Mouse (Mus musculus): Measurements from ENCODE around the gene Fam131c.

The Fam131c gene

GRCm38 (mm10) chr4:141367997-141368791 lies at the start of gene Fam131c:
Gene Fam131c (plus strand): TSS chr4:141368220.
- no peak for DNase-seq (ENCODE audit: extremely low read depth, low read depth, low spot score)

- no peak for DNase-seq (ENCODE audit: extremely low read depth, low read depth, low spot score)
Measured at GRCm38 (mm10) chr4:141322526-141322925, 45.5 kb upstream of the Fam131c start.

- DNase-seq (ENCODE audit: extremely low read depth, low read depth, low spot score), result no peak
Measured at GRCm38 (mm10) chr4:141324771-141325191, 43.2 kb upstream of the Fam131c start.

- no peak for DNase-seq (ENCODE audit: extremely low read depth, low read depth, low spot score)
Measured at GRCm38 (mm10) chr4:141325636-141326035, 42.4 kb upstream of the Fam131c start.

- DNase-seq (ENCODE audit: extremely low read depth, low read depth, low spot score), result no peak
Measured at GRCm38 (mm10) chr4:141327075-141327474, 40.9 kb upstream of the Fam131c start.

GRCm38 (mm10) chr4:141328742-141329141 lies 39.3 kb upstream of the Fam131c start:
- DNase-seq (ENCODE audit: extremely low read depth, low read depth, low spot score), result no peak

GRCm38 (mm10) chr4:141329968-141330367 lies 38.1 kb upstream of the Fam131c start:
- no peak for DNase-seq (ENCODE audit: extremely low read depth, low read depth, low spot score)

GRCm38 (mm10) chr4:141331446-141331845 lies 36.6 kb upstream of the Fam131c start:
- no peak for DNase-seq (ENCODE audit: extremely low read depth, low read depth, low spot score)

- no peak for DNase-seq (ENCODE audit: extremely low read depth, low read depth, low spot score)
Measured at GRCm38 (mm10) chr4:141332258-141332657, 35.8 kb upstream of the Fam131c start.

- no peak for DNase-seq (ENCODE audit: extremely low read depth, low read depth, low spot score)
Measured at GRCm38 (mm10) chr4:141334695-141335094, 33.3 kb upstream of the Fam131c start.

GRCm38 (mm10) chr4:141335263-141335796 lies 32.7 kb upstream of the Fam131c start:
- no peak for DNase-seq (ENCODE audit: extremely low read depth, low read depth, low spot score)

GRCm38 (mm10) chr4:141336196-141336595 lies 31.8 kb upstream of the Fam131c start:
- DNase-seq (ENCODE audit: extremely low read depth, low read depth, low spot score), result no peak

- DNase-seq (ENCODE audit: extremely low read depth, low read depth, low spot score), result no peak
Measured at GRCm38 (mm10) chr4:141337986-141338385, 30.0 kb upstream of the Fam131c start.

GRCm38 (mm10) chr4:141338853-141339252 lies 29.2 kb upstream of the Fam131c start:
- no peak for DNase-seq (ENCODE audit: extremely low read depth, low read depth, low spot score)

GRCm38 (mm10) chr4:141341477-141341876 lies 26.5 kb upstream of the Fam131c start:
- DNase-seq (ENCODE audit: extremely low read depth, low read depth, low spot score), result no peak

- no peak for DNase-seq (ENCODE audit: extremely low read depth, low read depth, low spot score)
Measured at GRCm38 (mm10) chr4:141343515-141343914, 24.5 kb upstream of the Fam131c start.

- no peak for DNase-seq (ENCODE audit: extremely low read depth, low read depth, low spot score)
Measured at GRCm38 (mm10) chr4:141345219-141345618, 22.8 kb upstream of the Fam131c start.

- DNase-seq (ENCODE audit: extremely low read depth, low read depth, low spot score), result no peak
Measured at GRCm38 (mm10) chr4:141347365-141347797, 20.6 kb upstream of the Fam131c start.

- DNase-seq (ENCODE audit: extremely low read depth, low read depth, low spot score), result no peak
Measured at GRCm38 (mm10) chr4:141348616-141349015, 19.4 kb upstream of the Fam131c start.

GRCm38 (mm10) chr4:141350015-141350414 lies 18.0 kb upstream of the Fam131c start:
- DNase-seq (ENCODE audit: extremely low read depth, low read depth, low spot score), result no peak

- DNase-seq (ENCODE audit: extremely low read depth, low read depth, low spot score), result no peak
Measured at GRCm38 (mm10) chr4:141351972-141352371, 16.0 kb upstream of the Fam131c start.

GRCm38 (mm10) chr4:141352986-141353385 lies 15.0 kb upstream of the Fam131c start:
- no peak for DNase-seq (ENCODE audit: extremely low read depth, low read depth, low spot score)

Measured in fat pad, adult 2 months (tissue).